Mouse (Mus musculus) c-Kit-negative CD71-positive TER-119-positive erythroid progenitor cells, embryonic 14.5 days (primary cell): ENCODE measurements around the gene Crhr1.

Experiments
- DNase-seq: peaks from one replicate; pipeline ENCODE4 v3.0.0-alpha.2; 2013; ENCODE audit warnings: low read depth, low spot score

Crhr1 gene

GRCm38 (mm10) chr11:104132580-104133441 lies at the start of gene Crhr1:
Gene Crhr1 (plus strand): TSS chr11:104132855.
- DNase-seq = no peak

DNA sequence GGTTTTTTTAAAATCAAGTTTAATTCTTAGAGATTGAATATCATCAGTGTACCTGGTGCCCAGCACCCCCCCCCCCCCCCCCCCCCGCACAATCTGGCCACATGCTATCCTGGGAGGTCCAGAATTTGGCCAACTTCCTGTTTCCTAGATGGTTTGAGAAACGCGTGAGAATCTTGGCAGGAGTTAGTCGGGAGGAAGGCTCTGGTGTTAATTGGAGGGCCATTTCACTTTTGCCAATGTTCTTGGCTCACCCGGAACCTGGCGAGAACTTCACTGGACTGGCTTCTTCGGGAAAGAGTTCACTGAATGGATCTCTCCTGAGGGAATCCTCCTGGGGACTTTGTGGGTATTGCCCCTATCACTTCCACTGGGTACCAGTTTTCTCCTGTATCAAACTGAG lies 49.4 kb upstream of the Crhr1 start:
- DNase-seq = no peak

DNA sequence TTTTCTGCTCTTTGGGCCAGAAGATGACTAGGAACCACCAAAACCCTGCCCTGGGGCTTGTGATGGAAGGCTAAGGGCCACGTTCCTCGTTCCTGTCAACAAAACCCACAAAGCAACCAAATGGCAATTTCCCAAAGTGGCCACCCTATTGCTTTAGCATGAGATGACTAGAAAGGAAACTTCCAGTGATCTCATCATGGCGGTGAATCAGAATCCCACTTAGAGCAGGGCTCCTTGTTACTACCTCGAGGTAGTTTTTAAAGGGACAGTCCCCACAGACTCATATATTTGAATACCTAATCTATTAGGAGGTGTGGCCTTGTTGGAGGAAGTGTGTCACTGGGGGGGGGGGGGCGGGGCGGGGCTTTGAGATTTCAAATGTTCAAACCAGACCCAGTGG lies 48.9 kb upstream of the Crhr1 start:
- no peak for DNase-seq

DNA sequence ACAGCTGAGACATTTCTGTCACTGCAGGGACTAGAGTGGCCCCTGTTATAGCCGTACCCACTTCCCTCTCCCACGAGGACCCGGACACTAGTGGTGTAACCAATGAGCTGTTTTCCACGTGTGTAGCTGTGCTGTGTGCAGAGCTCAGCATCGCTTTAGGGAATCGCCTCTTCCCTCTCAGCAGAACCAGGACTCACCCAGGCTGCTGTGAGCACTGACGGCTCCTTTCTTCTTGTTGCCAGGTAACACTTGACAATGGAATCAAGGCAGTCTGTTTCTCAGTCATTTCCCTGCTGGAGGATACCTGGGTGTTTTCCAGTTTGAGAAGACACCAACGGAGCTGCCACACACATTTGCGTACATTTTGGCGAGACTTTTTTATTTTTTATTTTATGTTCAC lies 44.1 kb upstream of the Crhr1 start:
- no peak for DNase-seq

GRCm38 (mm10) chr11:104090769-104091168 lies 41.9 kb upstream of the Crhr1 start:
- DNase-seq = no peak

DNA sequence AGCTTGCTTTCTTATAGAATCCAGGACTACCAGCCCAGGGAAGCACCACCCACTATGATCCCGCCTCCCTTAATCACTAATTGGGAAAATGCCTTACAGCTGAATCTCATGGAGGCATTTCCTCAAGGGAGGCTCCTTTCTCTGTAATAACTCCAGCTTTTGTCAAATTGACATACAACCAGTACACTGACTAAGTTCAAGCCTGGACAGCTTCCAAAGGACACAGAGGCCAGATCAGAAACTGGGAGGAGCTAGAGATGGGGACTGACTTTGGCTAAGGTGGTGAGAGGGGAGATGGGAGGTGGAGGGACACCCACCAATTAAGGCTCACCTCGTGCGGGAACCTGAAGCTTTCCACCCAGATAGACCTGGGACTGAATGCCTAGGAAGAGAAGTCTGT lies 37.5 kb upstream of the Crhr1 start:
- no peak for DNase-seq

DNA sequence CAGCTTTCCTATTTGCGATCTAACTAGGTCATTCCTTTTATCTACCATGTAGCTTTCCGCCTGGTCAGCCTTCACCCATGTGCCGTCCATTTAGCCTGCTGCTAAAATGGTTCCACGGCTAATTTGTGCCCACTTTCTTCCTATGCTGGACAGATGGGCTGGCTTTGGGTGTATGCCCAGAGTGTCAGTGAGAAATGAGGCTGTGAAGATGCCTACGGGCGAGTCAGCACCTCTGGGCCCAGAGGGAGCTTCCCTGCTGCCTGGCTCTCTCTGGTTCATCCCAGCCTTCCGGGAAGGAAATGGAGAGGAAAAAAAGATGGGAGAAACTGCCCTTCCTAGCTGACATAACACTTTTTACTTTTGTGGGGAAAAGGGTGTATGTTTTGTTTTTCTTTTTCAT lies 36.1 kb upstream of the Crhr1 start:
- DNase-seq = no peak

DNA sequence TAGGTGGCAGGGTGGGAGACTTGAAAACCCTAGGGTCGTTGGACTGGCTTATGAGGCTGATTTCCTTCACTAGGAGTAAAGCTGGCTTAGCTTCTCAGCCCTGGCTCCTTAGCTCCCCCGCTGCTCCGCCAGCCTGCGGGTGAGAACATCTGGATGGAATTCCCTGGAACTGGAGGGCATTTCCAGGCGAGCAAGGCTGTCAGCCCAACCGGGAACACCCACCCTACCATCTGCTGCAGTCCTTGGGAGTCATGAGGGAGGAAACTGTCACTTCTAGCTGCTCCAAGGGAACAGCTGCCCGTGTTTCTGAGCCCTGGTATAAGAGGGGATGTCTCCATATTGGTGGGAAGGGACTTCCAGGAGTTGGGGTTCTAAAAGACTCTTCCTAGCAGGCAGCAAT lies 33.1 kb upstream of the Crhr1 start:
- DNase-seq = no peak

- no peak for DNase-seq
Measured at GRCm38 (mm10) chr11:104102641-104103040, 30.0 kb upstream of the Crhr1 start.

- DNase-seq = no peak
Measured at GRCm38 (mm10) chr11:104106329-104106728, 26.3 kb upstream of the Crhr1 start.

- DNase-seq = no peak
Measured at GRCm38 (mm10) chr11:104106969-104107368, 25.7 kb upstream of the Crhr1 start.

DNA sequence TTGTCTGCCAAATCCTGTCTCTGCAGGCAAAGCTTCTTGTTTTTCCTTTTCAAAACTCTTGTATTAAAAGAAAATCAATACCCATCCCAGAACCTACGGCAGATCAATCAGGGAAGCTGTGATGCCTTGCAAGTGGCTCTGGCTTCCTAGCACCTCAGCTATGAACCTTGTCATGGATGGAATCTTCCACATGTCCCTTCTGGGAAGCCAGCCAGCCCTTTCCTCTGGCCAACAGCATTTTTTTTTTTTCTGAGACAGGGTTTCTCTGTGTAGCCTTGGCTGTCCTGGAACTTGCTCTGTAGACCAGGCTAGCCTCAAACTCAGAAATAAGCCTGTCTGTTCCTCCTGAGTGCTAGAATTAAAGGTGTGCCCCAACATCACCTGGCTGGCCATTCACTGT lies 22.3 kb upstream of the Crhr1 start:
- DNase-seq = no peak

GRCm38 (mm10) chr11:104111851-104112250 lies 20.8 kb upstream of the Crhr1 start:
- DNase-seq = no peak

- no peak for DNase-seq
Measured at GRCm38 (mm10) chr11:104113699-104114098, 19.0 kb upstream of the Crhr1 start.

DNA sequence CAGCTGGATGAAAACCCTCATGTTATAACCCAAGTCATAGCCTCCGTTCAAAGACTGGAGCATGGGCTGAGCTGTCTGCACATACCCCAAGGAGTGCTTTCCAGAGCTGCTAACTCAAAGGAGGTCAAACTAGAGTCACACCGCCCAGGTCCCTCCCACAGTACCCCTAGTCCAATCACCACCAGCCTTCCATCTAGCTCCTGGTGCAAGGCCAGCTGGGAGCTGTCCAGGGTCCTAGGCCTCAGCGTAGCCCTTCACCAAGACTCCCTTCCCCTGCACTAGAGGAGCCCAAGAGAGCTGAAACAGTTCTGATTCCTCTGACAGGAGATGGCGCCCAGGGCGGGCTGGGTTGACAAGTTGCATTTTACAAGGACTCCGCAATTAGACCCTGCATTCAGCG lies 18.0 kb upstream of the Crhr1 start:
- no peak for DNase-seq

DNA sequence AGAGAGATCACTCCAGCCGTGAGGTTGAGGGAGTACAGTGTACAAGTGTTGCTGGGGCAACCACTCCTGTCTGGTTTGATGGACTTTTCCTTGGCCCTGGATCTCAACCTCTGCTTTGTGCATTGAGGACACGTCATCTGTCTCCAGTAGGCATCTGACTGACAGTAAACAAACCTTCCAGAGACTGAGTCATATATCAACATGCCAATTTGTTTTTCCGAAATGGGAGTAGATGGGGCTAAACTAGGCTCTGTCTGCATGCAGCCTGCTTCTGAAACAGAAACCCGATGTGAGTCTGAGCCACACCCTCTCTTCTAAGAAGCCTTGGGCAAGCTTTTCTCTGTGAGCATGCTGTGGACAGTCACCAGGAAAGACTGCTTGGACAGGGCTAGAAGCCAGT lies 14.3 kb upstream of the Crhr1 start:
- no peak for DNase-seq

GRCm38 (mm10) chr11:104122966-104123365 lies 9.7 kb upstream of the Crhr1 start:
- no peak for DNase-seq

GRCm38 (mm10) chr11:104123479-104123878 lies 9.2 kb upstream of the Crhr1 start:
- DNase-seq = no peak

DNA sequence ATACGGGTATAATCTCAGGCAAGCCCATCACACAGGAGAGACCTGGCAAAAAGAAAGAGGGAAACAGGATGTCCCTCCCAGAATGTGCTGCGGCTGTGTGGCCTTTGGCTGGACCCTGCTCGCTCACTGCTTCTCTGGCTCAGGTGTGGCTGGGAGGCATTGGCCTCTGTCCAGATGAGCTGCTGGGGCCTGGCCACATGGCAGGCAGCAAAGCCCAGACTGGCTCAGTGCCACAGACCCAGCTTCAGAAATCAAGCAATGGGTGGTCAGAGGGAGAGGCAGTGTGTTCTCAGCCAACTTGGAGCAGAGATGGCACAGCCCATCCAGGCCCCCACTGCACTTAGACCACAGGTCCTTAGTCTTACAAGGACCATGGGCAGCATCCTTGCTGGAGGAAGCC lies 8.1 kb upstream of the Crhr1 start:
- DNase-seq = no peak

GRCm38 (mm10) chr11:104129466-104129865 lies 3.2 kb upstream of the Crhr1 start:
- no peak for DNase-seq

DNA sequence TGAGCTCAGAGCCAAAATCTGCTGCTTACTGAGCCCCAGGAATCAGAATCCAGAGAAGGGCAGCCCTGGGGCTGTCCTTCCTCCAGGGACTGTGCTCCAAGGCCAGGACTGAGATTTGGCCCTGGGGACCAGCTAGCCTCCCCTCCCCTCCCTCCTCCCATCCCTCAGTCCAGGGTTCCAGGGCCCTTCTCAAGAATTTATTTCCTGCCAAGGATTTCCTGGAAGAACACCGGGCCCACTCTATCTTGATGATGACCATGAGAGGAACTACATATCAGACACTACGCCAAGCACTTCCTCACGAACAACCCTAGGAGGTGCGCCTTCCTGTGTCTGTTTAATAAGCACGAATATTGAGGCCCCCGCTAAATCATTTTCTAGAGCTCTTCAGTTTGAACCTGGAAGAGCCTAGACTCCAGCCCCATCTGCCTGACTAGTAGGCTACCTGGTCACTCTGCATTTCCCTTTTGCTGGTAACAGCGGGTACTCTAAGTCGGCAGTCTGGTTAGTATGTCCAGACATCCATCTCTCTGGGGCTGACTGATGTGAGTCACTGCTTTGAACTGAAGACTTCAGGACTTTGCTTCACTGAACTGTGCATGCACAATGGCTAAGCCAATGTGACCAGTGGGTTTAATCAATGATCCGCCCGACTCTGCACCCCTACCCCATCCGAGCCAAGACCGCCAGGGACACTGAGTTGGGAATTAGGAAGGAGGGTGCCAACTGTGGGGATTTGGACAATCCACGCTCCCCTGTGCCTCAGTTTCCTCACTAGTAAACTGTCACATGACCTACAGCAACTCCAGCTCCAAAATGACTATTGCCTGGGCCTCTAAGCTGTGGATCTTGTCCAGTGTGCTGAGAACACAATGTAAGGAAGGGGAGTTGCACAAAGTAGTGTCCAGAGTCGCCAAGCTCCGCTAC lies 1.7 kb upstream of the Crhr1 start:
- DNase-seq = no peak

GRCm38 (mm10) chr11:104131756-104132155 lies 899 bp upstream of the Crhr1 start:
- no peak for DNase-seq
